ENCODE assay signal across 8 mouse cellular contexts in genomic region chr13:43201033-43201432, GRCm38 (mm10). TPM values are rescaled to one million over a fixed set of nuclear protein-coding genes. Genes with fewer than 3 reads are reported as not detected.
A peak's percentile ranks its signal among the peaks of the same experiment; 100 is the strongest.
DNase-seq lines count a peak whose midpoint lies in the region; ATAC-seq and TF ChIP-seq lines count a peak whose summit lies in the region.

No protein-coding gene starts in this region.

- peaks cover 9% of the 10 kb centered on the region for H3K36me3 ChIP-seq in hindbrain, embryonic 13.5 days
- no peaks in the 10 kb centered on the region; the same call in 1 of the 2 replicates for H3K36me3 ChIP-seq in hindbrain, embryonic 14.5 days (replicated peaks; ENCODE audit: control insufficient read depth, insufficient read depth)
- peaks cover 13% of the 10 kb centered on the region for H3K36me3 ChIP-seq in C2C12 (ENCODE audit: control insufficient read depth, insufficient read depth)

- H3K79me3 ChIP-seq in C2C12 (ENCODE audit: low read depth) = peaks cover 4% of the 10 kb centered on the region

- H3K4me2 ChIP-seq in hindbrain, embryonic 13.5 days = no peak overlapping the region
- no peak overlapping the region for H3K4me2 ChIP-seq in hindbrain, embryonic 14.5 days (replicated peaks)

- no peaks in the 10 kb centered on the region for H3K27me3 ChIP-seq in hindbrain, embryonic 13.5 days
- H3K27me3 ChIP-seq in hindbrain, embryonic 14.5 days (ENCODE audit: control insufficient read depth, insufficient read depth, low read length) = no peaks in the 10 kb centered on the region
- no peaks in the 10 kb centered on the region for H3K27me3 ChIP-seq in C2C12 (ENCODE audit: control insufficient read depth, insufficient read depth, insufficient read length)

- peak; percentile 12 for TF ChIP-seq CTCF in C2C12 (IDR thresholded peaks at IDR 0.05; ENCODE audit: control insufficient read depth, insufficient read depth, insufficient read length)

- 41% methylated on average over 22 of the region's 22 CpGs for WGBS in hindbrain, embryonic 13.5 days
- 41% methylated on average over 22 of the region's 22 CpGs for WGBS in hindbrain, embryonic 14.5 days

- no peak overlapping the region for H3K4me3 ChIP-seq in hindbrain, embryonic 13.5 days
- H3K4me3 ChIP-seq in hindbrain, embryonic 14.5 days (replicated peaks; ENCODE audit: low read length) = no peak overlapping the region
- no peak overlapping the region for H3K4me3 ChIP-seq in C2C12 (ENCODE audit: insufficient read depth, poor library complexity, severe bottlenecking)

- no peaks in the 10 kb centered on the region for H3K9me3 ChIP-seq in hindbrain, embryonic 13.5 days
- H3K9me3 ChIP-seq in hindbrain, embryonic 14.5 days (ENCODE audit: control insufficient read depth, low read length) = no peaks in the 10 kb centered on the region; the same call in 1 of the 2 replicates

- 0 out of 2 replicates have a peak, but pooled peaks have one; percentile 24 for ATAC-seq in hindbrain, embryonic 13.5 days (ENCODE audit: low FRiP score)
- no peak for ATAC-seq in hindbrain, embryonic 14.5 days (ENCODE audit: low FRiP score)
- 0 out of 2 replicates have a peak, but pooled peaks have one; percentile 31 for ATAC-seq in erythroid progenitor cell, adult 5-6 weeks (replicated peaks; ENCODE audit: low FRiP score, poor library complexity, severe bottlenecking)

- H3K27ac ChIP-seq in hindbrain, embryonic 13.5 days = no peak overlapping the region
- no peak overlapping the region for H3K27ac ChIP-seq in hindbrain, embryonic 14.5 days

- H3K4me1 ChIP-seq in hindbrain, embryonic 13.5 days (replicated peaks) = peaks cover 7% of the 10 kb centered on the region; the same call in 1 of the 2 replicates
- H3K4me1 ChIP-seq in hindbrain, embryonic 14.5 days (replicated peaks; ENCODE audit: control insufficient read depth, insufficient read depth, low read length) = no peaks in the 10 kb centered on the region; the same call in 1 of the 2 replicates

- no peak overlapping the region for H3ac ChIP-seq in C2C12 (ENCODE audit: control insufficient read depth, insufficient read length, low read depth)

- DNase-seq in hindbrain, embryonic 14.5 days (ENCODE audit: low spot score) = no peak
- DNase-seq in adrenal gland, postnatal 14 days = peak; percentile 76
- DNase-seq in layer of hippocampus, adult 9-11 months = peak; percentile 39
- DNase-seq in naive thymus-derived CD4-positive, alpha-beta T cell, adult 2 months (ENCODE audit: low read depth) = peak; percentile 62
- no peak for DNase-seq in c-Kit-positive CD71-positive TER-119-positive erythroid progenitor cells, embryonic 14.5 days (ENCODE audit: low spot score)

- peaks cover 29% of the 10 kb centered on the region for H3K79me2 ChIP-seq in C2C12 (ENCODE audit: control insufficient read depth, insufficient read depth)

- H3K9ac ChIP-seq in hindbrain, embryonic 13.5 days = no peak overlapping the region
- no peak overlapping the region for H3K9ac ChIP-seq in hindbrain, embryonic 14.5 days

TF ChIP-seq in C2C12, 6 proteins besides CTCF, POLR2A, EP300 and RAD21:
- no peak for TF ChIP-seq USF1 (IDR thresholded peaks at IDR 0.05; ENCODE audit: low read depth)
- no peak for TF ChIP-seq CEBPB (IDR thresholded peaks at IDR 0.05; ENCODE audit: low read depth)
- no peak for TF ChIP-seq MYOD1 (IDR thresholded peaks at IDR 0.05; ENCODE audit: control insufficient read depth, insufficient read length, low read depth)
- TF ChIP-seq MYOG (IDR thresholded peaks at IDR 0.05; ENCODE audit: control insufficient read depth, extremely low read depth, insufficient read length) = no peak
- TF ChIP-seq FOSL1 (IDR thresholded peaks at IDR 0.05; ENCODE audit: insufficient read depth, low read length, poor library complexity, severe bottlenecking) = no peak
- no peak for TF ChIP-seq MAX (IDR thresholded peaks at IDR 0.05)
TF ChIP-seq in C2C12: peak in this region for 0.

RNA-seq across cellular contexts. Expression of gene Tbc1d7, which starts 29.7 kb away (rescaled TPM):
- polyA plus RNA-seq in hindbrain, embryonic 13.5 days (2015; fragmentation: Nextera tagmentation; extraction: Ambion mirVana) = 85.2 and 85.7 TPM in 2 replicates
- polyA plus RNA-seq in hindbrain, embryonic 14.5 days (2014; fragmentation: Nextera tagmentation; extraction: Ambion mirVana) = 82.5 and 91.4 TPM in 2 replicates
- polyA plus RNA-seq in C2C12 (2012; fragmentation: generic; extraction: Trizol) = 15.9 TPM
- 24.1 and 24.6 TPM in 2 replicates for total RNA-seq in adrenal gland, postnatal 14 days (2021)
- total RNA-seq in erythroid progenitor cell, adult 5-6 weeks (2015; ENCODE audit: low replicate concordance) = 1.4 TPM in 1 of 2 replicates, not detected in the other
- total RNA-seq in erythroid progenitor cell, adult 5-6 weeks (2017; ENCODE audit: low replicate concordance) = 1.4 TPM in 1 of 2 replicates, not detected in the other

Comparison
In these comparisons a context has a peak if more than half of its experiments do, and no peak if none do; other contexts are left out.
1. DNase-seq: peak in adrenal gland, postnatal 14 days (single experiment), layer of hippocampus, adult 9-11 months (single experiment) and naive thymus-derived CD4-positive, alpha-beta T cell, adult 2 months (single experiment); none in hindbrain, embryonic 14.5 days (single experiment) and c-Kit-positive CD71-positive TER-119-positive erythroid progenitor cells, embryonic 14.5 days (single experiment).